Mouse (Mus musculus): ENCODE measurements around the gene Elk3. TPM values are rescaled to one million over a fixed set of nuclear protein-coding genes. Genes with fewer than 3 reads are reported as not detected.

Elk3 gene
- total RNA-seq, 1 experiment, result 15.7 TPM

GRCm38 (mm10) chr10:93228401-93229007 is 82.4 kb downstream of the Elk3 start:
- H3K4me1 ChIP-seq (ENCODE audit: control insufficient read depth in 2 of 2, insufficient read depth in 2 of 2, low read length in 2 of 2, poor library complexity in 1 of 2), result peaks cover 0 to 2% of the 10 kb centered on the region in 2 experiments; a peak in 1 of 4 replicates
- peaks cover 5% of the 10 kb centered on the region for H3K36me3 ChIP-seq (ENCODE audit: control insufficient read depth, insufficient read depth, low read length, poor library complexity, severe bottlenecking)

GRCm38 (mm10) chr10:93227921-93228320 is 83.0 kb downstream of the Elk3 start:
- H3K36me3 ChIP-seq (ENCODE audit: control insufficient read depth, insufficient read depth, low read length, poor library complexity, severe bottlenecking), result peaks cover 3% of the 10 kb centered on the region
- peaks cover 0 to 2% of the 10 kb centered on the region in 2 experiments; a peak in 1 of 4 replicates for H3K4me1 ChIP-seq (ENCODE audit: control insufficient read depth in 2 of 2, insufficient read depth in 2 of 2, low read length in 2 of 2, poor library complexity in 1 of 2)
- H3K9ac ChIP-seq (ENCODE audit: insufficient read depth, low read depth, low read length, poor library complexity, severe bottlenecking), result no peak overlapping the region
- DNase-seq (ENCODE audit: low read depth, low spot score), result no peak
- H3K9me3 ChIP-seq (ENCODE audit: control insufficient read depth, insufficient read depth, low read depth, low read length), result no peaks in the 10 kb centered on the region
- in situ Hi-C loops (cut with MboI; ENCODE audit: low sequenced_read_pairs in 2 of 2, unreplicated experiment in 2 of 2), result no loop called here
- no peak for TF ChIP-seq CHD2 (IDR thresholded peaks at IDR 0.05; ENCODE audit: low read depth, low read length)
- no peak for TF ChIP-seq MAFK (IDR thresholded peaks at IDR 0.05; ENCODE audit: insufficient read depth, low read depth, low read length)
- TF ChIP-seq HCFC1 (IDR thresholded peaks at IDR 0.05; ENCODE audit: borderline replicate concordance, insufficient read depth, low read length), result no peak
- TF ChIP-seq ZNF384 (IDR thresholded peaks at IDR 0.05; ENCODE audit: low read depth, low read length), result no peak
- no peak for TF ChIP-seq ZC3H11A (IDR thresholded peaks at IDR 0.05; ENCODE audit: borderline replicate concordance, low read depth, low read length)
- no peak overlapping the region for H3K4me3 ChIP-seq (ENCODE audit: insufficient read depth in 1 of 2, low read depth in 1 of 2, low read length in 2 of 2, poor library complexity in 1 of 2, severe bottlenecking in 1 of 2)
- no peak overlapping the region for H3K27ac ChIP-seq (ENCODE audit: insufficient read depth, low read depth, low read length, poor library complexity, severe bottlenecking)

More at GRCm38 (mm10) chr10:93228401-93229007, 82.4 kb downstream of the Elk3 start:
- TF ChIP-seq MAFK (IDR thresholded peaks at IDR 0.05; ENCODE audit: insufficient read depth, low read depth, low read length) (no peak), HCFC1 (IDR thresholded peaks at IDR 0.05; ENCODE audit: borderline replicate concordance, insufficient read depth, low read length) (no peak)
- DNase-seq (ENCODE audit: low read depth, low spot score), result no peak
- no peaks in the 10 kb centered on the region for H3K9me3 ChIP-seq (ENCODE audit: control insufficient read depth, insufficient read depth, low read depth, low read length)
- no peak overlapping the region for H3K4me3 ChIP-seq (ENCODE audit: insufficient read depth in 1 of 2, low read depth in 1 of 2, low read length in 2 of 2, poor library complexity in 1 of 2, severe bottlenecking in 1 of 2)
- in situ Hi-C loops (cut with MboI; ENCODE audit: low sequenced_read_pairs in 2 of 2, unreplicated experiment in 2 of 2), result no loop called here
- no peak overlapping the region for H3K27ac ChIP-seq (ENCODE audit: insufficient read depth, low read depth, low read length, poor library complexity, severe bottlenecking)
- no peak overlapping the region for H3K9ac ChIP-seq (ENCODE audit: insufficient read depth, low read depth, low read length, poor library complexity, severe bottlenecking)

GRCm38 (mm10) chr10:93225751-93226150 is 85.2 kb downstream of the Elk3 start:
- no peak for DNase-seq (ENCODE audit: low read depth, low spot score)
- H3K27ac ChIP-seq (ENCODE audit: insufficient read depth, low read depth, low read length, poor library complexity, severe bottlenecking), result no peak overlapping the region
- no peak overlapping the region for H3K4me3 ChIP-seq (ENCODE audit: insufficient read depth in 1 of 2, low read depth in 1 of 2, low read length in 2 of 2, poor library complexity in 1 of 2, severe bottlenecking in 1 of 2)
- TF ChIP-seq ZC3H11A (IDR thresholded peaks at IDR 0.05; ENCODE audit: borderline replicate concordance, low read depth, low read length) (no peak), HCFC1 (IDR thresholded peaks at IDR 0.05; ENCODE audit: borderline replicate concordance, insufficient read depth, low read length) (no peak), MAFK (IDR thresholded peaks at IDR 0.05; ENCODE audit: insufficient read depth, low read depth, low read length) (no peak), ZNF384 (IDR thresholded peaks at IDR 0.05; ENCODE audit: low read depth, low read length) (no peak), CHD2 (IDR thresholded peaks at IDR 0.05; ENCODE audit: low read depth, low read length) (no peak)
- H3K36me3 ChIP-seq (ENCODE audit: control insufficient read depth, insufficient read depth, low read length, poor library complexity, severe bottlenecking), result peaks cover 3% of the 10 kb centered on the region
- in situ Hi-C loops (cut with MboI; ENCODE audit: low sequenced_read_pairs in 2 of 2, unreplicated experiment in 2 of 2), result no loop called here
- H3K4me1 ChIP-seq (ENCODE audit: control insufficient read depth in 2 of 2, insufficient read depth in 2 of 2, low read length in 2 of 2, poor library complexity in 1 of 2), result peaks cover 0 to 2% of the 10 kb centered on the region in 2 experiments; a peak in 1 of 4 replicates
- H3K9me3 ChIP-seq (ENCODE audit: control insufficient read depth, insufficient read depth, low read depth, low read length), result no peaks in the 10 kb centered on the region
- H3K9ac ChIP-seq (ENCODE audit: insufficient read depth, low read depth, low read length, poor library complexity, severe bottlenecking), result no peak overlapping the region

GRCm38 (mm10) chr10:93215051-93215763 is 95.7 kb downstream of the Elk3 start:
- H3K36me3 ChIP-seq (ENCODE audit: control insufficient read depth, insufficient read depth, low read length, poor library complexity, severe bottlenecking), result peaks cover 11% of the 10 kb centered on the region
- TF ChIP-seq CHD2 (IDR thresholded peaks at IDR 0.05; ENCODE audit: low read depth, low read length), result no peak
- TF ChIP-seq ZNF384 (IDR thresholded peaks at IDR 0.05; ENCODE audit: low read depth, low read length), result no peak
- TF ChIP-seq ZC3H11A (IDR thresholded peaks at IDR 0.05; ENCODE audit: borderline replicate concordance, low read depth, low read length), result no peak

More at GRCm38 (mm10) chr10:93215051-93215763, 95.7 kb downstream of the Elk3 start:
- in situ Hi-C loops (cut with MboI; ENCODE audit: low sequenced_read_pairs in 2 of 2, unreplicated experiment in 2 of 2), result no loop called here
- H3K4me1 ChIP-seq (ENCODE audit: control insufficient read depth in 2 of 2, insufficient read depth in 2 of 2, low read length in 2 of 2, poor library complexity in 1 of 2), result peaks cover 2 to 4% of the 10 kb centered on the region in 2 experiments; a peak in 1 of 4 replicates
- no peaks in the 10 kb centered on the region for H3K9me3 ChIP-seq (ENCODE audit: control insufficient read depth, insufficient read depth, low read depth, low read length)
- H3K27ac ChIP-seq (ENCODE audit: insufficient read depth, low read depth, low read length, poor library complexity, severe bottlenecking), result no peak overlapping the region
- no peak for DNase-seq (ENCODE audit: low read depth, low spot score)
- no peak overlapping the region for H3K9ac ChIP-seq (ENCODE audit: insufficient read depth, low read depth, low read length, poor library complexity, severe bottlenecking)
- H3K4me3 ChIP-seq (ENCODE audit: insufficient read depth in 1 of 2, low read depth in 1 of 2, low read length in 2 of 2, poor library complexity in 1 of 2, severe bottlenecking in 1 of 2), result no peak overlapping the region
